Mouse (Mus musculus) ovary, adult 10 weeks (tissue): ENCODE results near the gene Soga1. TPM values are rescaled to one million over a fixed set of nuclear protein-coding genes. Genes with fewer than 3 reads are reported as not detected.

Experiments
- polyA plus RNA-seq: library from polyadenylated mRNA; stranded (reverse); fragments of 350-450 nt; fragmentation: Illumina TruSeq; extraction: RNeasy Lipid Tissue Mini Kit (QIAGEN cat#74804); gene quantifications from one replicate; pipeline ENCODE4 v1.2.3, GENCODE M21; 2014

Gene Soga1
- polyA plus RNA-seq = 2.0 TPM

GRCm38 (mm10) chr2:157078793-157079700 is at the start of gene Soga1:
Gene Soga1, minus strand, starts transcription at chr2:157079254.

GRCm38 (mm10) chr2:157086796-157087195 is 7.7 kb upstream of the Soga1 start, which contains the start of gene Tldc2:
Gene Tldc2, plus strand, starts transcription at chr2:157087055.

DNA sequence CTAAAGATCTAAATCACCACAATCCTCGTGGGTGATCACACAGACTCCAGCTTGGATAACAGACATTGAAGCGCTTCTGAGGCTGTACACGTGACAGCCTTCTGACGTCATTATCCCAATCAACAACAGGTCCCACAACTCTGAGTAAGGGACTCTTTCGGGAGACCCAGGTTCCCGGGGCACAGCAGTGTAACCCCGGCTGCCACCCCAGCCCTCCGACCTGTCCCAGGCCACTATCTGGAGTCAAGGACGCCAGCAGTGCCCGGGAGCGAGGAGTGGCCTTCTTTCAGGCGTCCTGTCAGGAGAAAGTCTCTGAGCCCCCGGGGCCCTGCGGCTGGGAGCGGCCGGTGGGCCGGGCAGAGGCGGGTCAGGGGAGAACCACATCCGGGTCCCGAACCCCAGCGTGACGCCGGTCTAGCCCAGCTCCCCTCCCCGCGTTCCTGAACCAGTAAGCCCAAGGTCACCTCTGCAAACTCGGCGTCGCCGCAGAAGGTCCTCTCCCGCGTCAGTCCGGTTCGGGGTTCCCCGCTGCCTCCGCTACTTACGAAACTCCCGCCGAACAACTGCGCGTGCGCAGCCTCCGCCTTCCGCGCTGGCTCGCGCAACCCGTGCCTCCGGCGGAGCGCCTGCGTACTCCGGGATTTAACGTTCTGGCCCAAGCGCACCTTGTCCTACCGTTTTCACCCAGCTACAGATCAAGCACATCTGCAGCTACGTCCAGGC is 72.4 kb downstream of the Soga1 start, which contains the start of gene Dsn1:
TSS of gene Dsn1 (minus strand) at position 644 of the 723 bp plus-strand sequence.

DNA sequence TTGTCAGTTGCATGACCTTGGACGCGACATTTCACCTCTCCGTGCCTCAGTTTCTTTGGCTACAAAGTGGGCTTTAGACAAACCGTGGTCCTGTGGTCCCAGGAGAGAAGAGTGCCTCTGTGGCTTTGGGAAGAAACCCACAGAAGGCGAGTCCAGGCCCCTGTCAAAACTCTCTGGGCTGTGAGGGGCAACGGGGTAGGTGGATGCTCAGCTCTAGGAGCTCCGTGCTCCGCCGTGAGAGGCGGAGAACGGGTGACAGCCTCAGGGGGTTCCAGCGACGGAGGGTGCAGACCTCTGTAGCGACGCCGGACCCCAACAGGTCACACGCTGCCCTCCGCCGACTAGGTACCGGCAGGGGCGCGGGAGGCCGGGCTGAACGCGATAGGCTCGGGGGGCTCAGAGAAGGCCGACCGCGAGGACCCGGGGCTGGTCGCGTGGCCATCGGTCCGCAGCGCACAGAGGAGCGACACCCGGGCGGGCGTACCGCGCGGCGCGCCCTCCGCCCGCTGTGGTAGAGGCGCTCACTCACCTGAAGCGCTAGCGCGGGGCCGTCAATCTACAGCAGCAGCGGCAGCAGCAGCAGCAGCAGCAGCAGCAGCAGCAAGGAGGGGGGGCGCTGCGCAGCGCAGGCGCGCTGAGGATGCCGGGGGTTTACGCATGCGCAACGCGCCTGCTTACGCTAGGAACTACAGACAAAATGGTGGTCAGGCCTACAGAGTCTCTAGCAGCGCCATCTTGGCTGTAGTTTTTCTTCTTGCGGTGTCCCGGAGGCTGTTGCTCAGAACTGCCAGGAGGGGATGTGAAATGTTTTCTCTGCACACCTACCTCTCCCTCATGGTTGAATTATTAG is 87.4 kb downstream of the Soga1 start, which contains the start of gene Ndrg3:
TSS of gene Ndrg3 (minus strand) at position 587 of the 850 bp plus-strand sequence.

Other genes with a start within 250 kb of the Soga1 start
- 9.9 TPM for gene Tgif2, start 239.2 kb downstream of the Soga1 start, polyA plus RNA-seq
- 0.94 TPM for gene 4930518I15Rik, start 221.3 kb downstream of the Soga1 start, polyA plus RNA-seq
- 113 TPM for gene Rab5if, start 216.1 kb downstream of the Soga1 start, polyA plus RNA-seq
- gene Sla2, start 192.1 kb downstream of the Soga1 start, polyA plus RNA-seq = 0.63 TPM
- 45.0 TPM for gene Ndrg3, start 87.2 kb downstream of the Soga1 start, polyA plus RNA-seq
- 30.4 TPM for gene Dsn1, start 72.1 kb downstream of the Soga1 start, polyA plus RNA-seq
- gene Tldc2, start 7.8 kb upstream of the Soga1 start, polyA plus RNA-seq = not detected
- gene Samhd1, start 56.0 kb upstream of the Soga1 start, polyA plus RNA-seq = 142 TPM
- 44.8 TPM for gene Rbl1, start 125.3 kb upstream of the Soga1 start, polyA plus RNA-seq
- 371 TPM for gene Rpn2, start 199.8 kb upstream of the Soga1 start, polyA plus RNA-seq
- 0.31 TPM for gene Mroh8, start 200.3 kb upstream of the Soga1 start, polyA plus RNA-seq